In the genomic region with DNA sequence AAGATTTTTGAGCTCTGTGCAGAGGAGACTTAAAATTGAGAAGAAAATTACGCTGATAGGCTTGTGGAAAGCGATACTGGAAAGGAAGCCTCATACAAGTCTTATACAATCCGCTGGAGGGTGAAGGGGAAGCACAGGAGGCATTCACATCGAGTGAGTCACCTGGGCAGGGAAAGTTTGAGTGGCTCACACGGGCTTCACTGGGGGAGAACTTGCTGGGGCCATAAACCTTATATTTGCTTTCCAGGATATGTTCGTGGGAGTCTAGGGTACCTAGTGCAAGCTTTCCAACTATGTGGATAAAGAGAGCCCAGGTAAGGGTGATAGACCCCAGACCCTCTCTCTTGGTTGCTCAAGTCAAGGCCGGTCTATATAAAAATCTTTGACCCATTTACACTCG, we compare ENCODE assay signal across 8 mouse cellular contexts.
DNase-seq lines count a peak whose midpoint lies in the region; ATAC-seq lines count a peak whose summit lies in the region.

No protein-coding gene starts in this region.

- peaks cover 14% of the 10 kb centered on the region for H3K4me1 ChIP-seq in heart, embryonic 11.5 days (ENCODE audit: control insufficient read depth, insufficient read depth, low read length)
- H3K4me1 ChIP-seq in forebrain, embryonic 11.5 days (replicated peaks; ENCODE audit: control insufficient read depth, insufficient read depth, low read length), result peaks cover 10% of the 10 kb centered on the region
- H3K4me1 ChIP-seq in limb, embryonic 12.5 days (replicated peaks), result peaks cover 16% of the 10 kb centered on the region
- H3K4me1 ChIP-seq in midbrain, embryonic 14.5 days (ENCODE audit: control insufficient read depth, insufficient read depth, low read length), result peaks cover 11% of the 10 kb centered on the region; the same call in 1 of the 2 replicates

- H3K36me3 ChIP-seq in heart, embryonic 11.5 days (ENCODE audit: control insufficient read depth, insufficient read depth, low read length), result no peaks in the 10 kb centered on the region
- no peaks in the 10 kb centered on the region for H3K36me3 ChIP-seq in forebrain, embryonic 11.5 days (ENCODE audit: control insufficient read depth, insufficient read depth, low read length)
- H3K36me3 ChIP-seq in limb, embryonic 12.5 days, result no peaks in the 10 kb centered on the region
- no peaks in the 10 kb centered on the region for H3K36me3 ChIP-seq in midbrain, embryonic 14.5 days (ENCODE audit: control insufficient read depth, insufficient read depth, low read length)

- H3K9me3 ChIP-seq in heart, embryonic 11.5 days (replicated peaks; ENCODE audit: control insufficient read depth, low read length), result no peaks in the 10 kb centered on the region
- no peaks in the 10 kb centered on the region for H3K9me3 ChIP-seq in forebrain, embryonic 11.5 days (ENCODE audit: control insufficient read depth, low read length)
- H3K9me3 ChIP-seq in limb, embryonic 12.5 days, result no peaks in the 10 kb centered on the region
- H3K9me3 ChIP-seq in midbrain, embryonic 14.5 days (ENCODE audit: control insufficient read depth, low read length), result no peaks in the 10 kb centered on the region

- WGBS in heart, embryonic 11.5 days (ENCODE audit: insufficient replicate concordance), result 12% methylated on average over 8 of the region's 8 CpGs
- WGBS in forebrain, embryonic 11.5 days, result 10% methylated on average over 8 of the region's 8 CpGs
- 21% methylated on average over 8 of the region's 8 CpGs for WGBS in limb, embryonic 12.5 days
- 12% methylated on average over 8 of the region's 8 CpGs for WGBS in midbrain, embryonic 14.5 days

- peak overlapping the region; percentile 39; the same call in 1 of the 2 replicates for H3K9ac ChIP-seq in heart, embryonic 11.5 days (ENCODE audit: low read depth, low read length)
- H3K9ac ChIP-seq in forebrain, embryonic 11.5 days (ENCODE audit: low read length), result no peak overlapping the region; the same call in 1 of the 2 replicates
- H3K9ac ChIP-seq in limb, embryonic 12.5 days (replicated peaks), result no peak overlapping the region
- H3K9ac ChIP-seq in midbrain, embryonic 14.5 days (replicated peaks; ENCODE audit: low read length), result no peak overlapping the region

- no peak for ATAC-seq in heart, embryonic 11.5 days (replicated peaks; ENCODE audit: insufficient number of reproducible peaks, low FRiP score, low TSS enrichment)
- ATAC-seq in forebrain, embryonic 11.5 days (replicated peaks; ENCODE audit: low FRiP score), result no peak
- no peak for ATAC-seq in limb, embryonic 12.5 days (ENCODE audit: insufficient number of reproducible peaks, insufficient read depth, low FRiP score, low TSS enrichment, low read depth)
- no peak for ATAC-seq in midbrain, embryonic 14.5 days (ENCODE audit: low FRiP score, low TSS enrichment)

- peak overlapping the region; percentile 61 for H3K4me2 ChIP-seq in heart, embryonic 11.5 days
- H3K4me2 ChIP-seq in forebrain, embryonic 11.5 days (ENCODE audit: low read depth, low read length, severe bottlenecking), result peak overlapping the region; percentile 37; the same call in 1 of the 2 replicates
- H3K4me2 ChIP-seq in limb, embryonic 12.5 days, result peak overlapping the region; percentile 46
- peak overlapping the region; percentile 43 for H3K4me2 ChIP-seq in midbrain, embryonic 14.5 days (ENCODE audit: low read length)

- H3K27me3 ChIP-seq in heart, embryonic 11.5 days (ENCODE audit: control insufficient read depth, insufficient read depth, low read length), result no peaks in the 10 kb centered on the region
- no peaks in the 10 kb centered on the region for H3K27me3 ChIP-seq in forebrain, embryonic 11.5 days (ENCODE audit: control insufficient read depth, insufficient read depth, low read length)
- no peaks in the 10 kb centered on the region for H3K27me3 ChIP-seq in limb, embryonic 12.5 days
- H3K27me3 ChIP-seq in midbrain, embryonic 14.5 days (ENCODE audit: control insufficient read depth, insufficient read depth, low read length), result no peaks in the 10 kb centered on the region

- peak overlapping the region; percentile 24; the same call in 1 of the 2 replicates for H3K4me3 ChIP-seq in heart, embryonic 11.5 days (ENCODE audit: low read depth, low read length)
- no peak overlapping the region for H3K4me3 ChIP-seq in forebrain, embryonic 11.5 days (ENCODE audit: low read depth, low read length)
- peak overlapping the region; percentile 12 for H3K4me3 ChIP-seq in limb, embryonic 12.5 days (replicated peaks)
- H3K4me3 ChIP-seq in midbrain, embryonic 14.5 days (replicated peaks; ENCODE audit: low read depth, low read length), result no peak overlapping the region

- DNase-seq in heart, postnatal 4 days, result no peak
- no peak for DNase-seq in forebrain, embryonic 11.5 days (ENCODE audit: low spot score)
- DNase-seq in midbrain, embryonic 14.5 days, result no peak
- DNase-seq in thymus, postnatal 10 days (ENCODE audit: low spot score in 2 of 2), result no peak
- DNase-seq in frontal cortex, postnatal 25 days (ENCODE audit: low spot score in 2 of 2), result no peak
- no peak for DNase-seq in layer of hippocampus, adult 11-12 months (ENCODE audit: low spot score)

- no peak overlapping the region for H3K27ac ChIP-seq in heart, embryonic 11.5 days (ENCODE audit: low read depth, low read length)
- peak overlapping the region; percentile 70 for H3K27ac ChIP-seq in forebrain, embryonic 11.5 days (ENCODE audit: low read depth, low read length)
- H3K27ac ChIP-seq in limb, embryonic 12.5 days, result no peak overlapping the region
- no peak overlapping the region for H3K27ac ChIP-seq in midbrain, embryonic 14.5 days (replicated peaks; ENCODE audit: low read depth, low read length)

Comparison
In these comparisons a context has a peak if more than half of its experiments do, and no peak if none do; other contexts are left out.
1. H3K4me3 ChIP-seq: peak in heart, embryonic 11.5 days (single experiment) and limb, embryonic 12.5 days (single experiment); none in forebrain, embryonic 11.5 days (single experiment) and midbrain, embryonic 14.5 days (single experiment).
2. Peak in every context shown above with its lines, with median percentiles within 50 percentile points of each other: H3K4me2 ChIP-seq.